Mouse (Mus musculus) MEL (cell line): ENCODE measurements around the gene Hfe. TPM values are rescaled to one million over a fixed set of nuclear protein-coding genes. Genes with fewer than 3 reads are reported as not detected.
A peak's percentile ranks its signal among the peaks of the same experiment; 100 is the strongest.

Source experiments
- DNase-seq: peaks from one replicate; pipeline ENCODE4 v3.0.0; 2011; ENCODE audit warnings: low read depth, low spot score
- H3K27ac ChIP-seq: 2 replicates; pipeline ENCODE4 v1.5.1; 2012; ENCODE audit warnings: low read depth, mild to moderate bottlenecking, control low read depth, low read length, moderate library complexity; ENCODE audit not compliant: control insufficient read depth
- H3K27me3 ChIP-seq, 2 experiments: fragments of 150-350 bp in 1 of 2; sonication (generic) in 1 of 2; 2 replicates each; pipeline ENCODE4 v1.6.1; 2012; ENCODE audit warnings: low read length in 2 of 2, mild to moderate bottlenecking in 2 of 2, improper control_type of control experiment in 1 of 2, moderate library complexity in 1 of 2; ENCODE audit not compliant: insufficient read depth in 2 of 2, control insufficient read depth in 1 of 2
- H3K36me3 ChIP-seq, 2 experiments: 2 replicates each; pipeline ENCODE4 v1.6.1; 2012 to 2014; ENCODE audit warnings: low read length in 2 of 2, improper control_type of control experiment in 1 of 2, inconsistent platforms in 1 of 2, mild to moderate bottlenecking in 1 of 2; ENCODE audit not compliant: insufficient read depth in 2 of 2, control insufficient read depth in 1 of 2
- H3K4me1 ChIP-seq, 2 experiments: fragments of 150-350 bp in 1 of 2; sonication (generic) in 1 of 2; 2 replicates each; pipeline ENCODE4 v1.6.1; 2012; ENCODE audit warnings: low read length in 2 of 2, improper control_type of control experiment in 1 of 2, mild to moderate bottlenecking in 1 of 2; ENCODE audit not compliant: insufficient read depth in 2 of 2, control insufficient read depth in 1 of 2
- H3K4me3 ChIP-seq, 2 experiments: fragments of 150-350 bp in 1 of 2; sonication (generic) in 1 of 2; 2 replicates each; pipeline ENCODE4 v1.5.1; 2012; ENCODE audit warnings: low read depth in 2 of 2, low read length in 2 of 2, mild to moderate bottlenecking in 2 of 2, moderate library complexity in 2 of 2, control low read depth in 1 of 2, improper control_type of control experiment in 1 of 2; ENCODE audit not compliant: control insufficient read depth in 1 of 2, insufficient read depth in 1 of 2
- H3K79me2 ChIP-seq: 2 replicates; pipeline ENCODE4 v1.6.1; 2012; ENCODE audit warnings: mild to moderate bottlenecking, low read length, moderate library complexity; ENCODE audit not compliant: control insufficient read depth, poor library complexity, insufficient read depth
- H3K9ac ChIP-seq: 2 replicates; pipeline ENCODE4 v1.6.1; 2012; ENCODE audit warnings: low read depth, mild to moderate bottlenecking, control low read depth, low read length, moderate library complexity; ENCODE audit not compliant: control insufficient read depth, poor library complexity, severe bottlenecking
- H3K9me3 ChIP-seq: fragments of 150-350 bp; sonication (generic); replicated peaks from 2 replicates; pipeline ENCODE4 v1.6.1; 2012; ENCODE audit warnings: mild to moderate bottlenecking, low read length, improper control_type of control experiment, moderate library complexity; ENCODE audit not compliant: insufficient read depth
- CHD2 ChIP-seq: IDR thresholded peaks from 2 replicates; pipeline ENCODE4 v1.6.1; 2011; ENCODE audit warnings: low read length, improper control_type of control experiment
- E2F4 ChIP-seq: IDR thresholded peaks from 2 replicates; pipeline ENCODE4 v1.6.1; 2011; ENCODE audit warnings: low read depth, low read length, improper control_type of control experiment, borderline replicate concordance
- ELF1 ChIP-seq: IDR thresholded peaks from 2 replicates; pipeline ENCODE4 v1.6.1; 2014; ENCODE audit warnings: low read depth, mild to moderate bottlenecking, inconsistent platforms, low read length, improper control_type of control experiment, moderate library complexity
- EP300 ChIP-seq, 2 experiments: IDR thresholded peaks; 2 replicates each; pipeline ENCODE4 v1.6.1; 2011; ENCODE audit warnings: improper control_type of control experiment in 2 of 2, low read length in 2 of 2, low read depth in 1 of 2, mild to moderate bottlenecking in 1 of 2
- HCFC1 ChIP-seq: IDR thresholded peaks from 2 replicates; pipeline ENCODE4 v1.6.1; 2012; ENCODE audit warnings: low read depth, mild to moderate bottlenecking, inconsistent platforms, low read length, improper control_type of control experiment, moderate library complexity
- JUND ChIP-seq: IDR thresholded peaks from 2 replicates; pipeline ENCODE4 v1.6.1; 2011; ENCODE audit warnings: low read depth, mild to moderate bottlenecking, improper control_type of control experiment, low read length
- KAT2A ChIP-seq: conservative IDR thresholded peaks from 2 replicates; pipeline ENCODE4 v1.6.1; 2012; ENCODE audit warnings: low read depth, low read length, improper control_type of control experiment, inconsistent platforms
- MAX ChIP-seq: IDR thresholded peaks from 2 replicates; pipeline ENCODE4 v1.6.1; 2011; ENCODE audit warnings: low read length, improper control_type of control experiment
- MAZ ChIP-seq: IDR thresholded peaks from 2 replicates; pipeline ENCODE4 v1.6.1; 2012; ENCODE audit warnings: low read depth, mild to moderate bottlenecking, inconsistent platforms, low read length, improper control_type of control experiment
- MYB ChIP-seq: IDR thresholded peaks from 2 replicates; pipeline ENCODE4 v1.6.1; 2011; ENCODE audit warnings: mild to moderate bottlenecking, low read depth, low read length, improper control_type of control experiment
- NELFE ChIP-seq: IDR thresholded peaks from 2 replicates; pipeline ENCODE4 v1.6.1; 2011; ENCODE audit warnings: low read depth, low read length, improper control_type of control experiment
- NRF1 ChIP-seq: IDR thresholded peaks from 2 replicates; pipeline ENCODE4 v1.6.1; 2014; ENCODE audit warnings: low read depth, mild to moderate bottlenecking, inconsistent platforms, low read length, improper control_type of control experiment, moderate library complexity; ENCODE audit not compliant: poor library complexity, insufficient read depth, severe bottlenecking
- POLR2A ChIP-seq, 2 experiments: IDR thresholded peaks; 2 replicates each; pipeline ENCODE4 v1.6.1; 2011 to 2012; ENCODE audit warnings: low read length in 2 of 2, mild to moderate bottlenecking in 2 of 2, control low read depth in 1 of 2, improper control_type of control experiment in 1 of 2, low read depth in 1 of 2, moderate library complexity in 1 of 2; ENCODE audit not compliant: control insufficient read depth in 1 of 2, insufficient read depth in 1 of 2, poor library complexity in 1 of 2
- POLR2AphosphoS2 ChIP-seq: IDR thresholded peaks from 2 replicates; pipeline ENCODE4 v1.6.1; 2011; ENCODE audit warnings: low read length, improper control_type of control experiment
- POLR2AphosphoS5 ChIP-seq: IDR thresholded peaks from 2 replicates; pipeline ENCODE4 v1.6.1; 2012; ENCODE audit warnings: low read depth, borderline replicate concordance, mild to moderate bottlenecking, inconsistent platforms, low read length, moderate library complexity, mixed read lengths
- RAD21 ChIP-seq: IDR thresholded peaks from 2 replicates; pipeline ENCODE4 v1.6.1; 2011; ENCODE audit warnings: mild to moderate bottlenecking, low read depth, low read length, improper control_type of control experiment
- RCOR1 ChIP-seq: IDR thresholded peaks from 2 replicates; pipeline ENCODE4 v1.6.1; 2012; ENCODE audit warnings: low read depth, mild to moderate bottlenecking, inconsistent platforms, low read length, improper control_type of control experiment
- TAL1 ChIP-seq: IDR thresholded peaks from 2 replicates; pipeline ENCODE4 v1.6.1; 2012; ENCODE audit warnings: mild to moderate bottlenecking, inconsistent platforms, low read length, moderate library complexity, mixed read lengths
- TBP ChIP-seq: IDR thresholded peaks from 2 replicates; pipeline ENCODE4 v1.8.0; 2011; ENCODE audit warnings: low read depth, low read length, improper control_type of control experiment
- UBTF ChIP-seq: IDR thresholded peaks from 2 replicates; pipeline ENCODE4 v1.6.1; 2012; ENCODE audit warnings: low read depth, mild to moderate bottlenecking, inconsistent platforms, low read length, improper control_type of control experiment, moderate library complexity, borderline replicate concordance; ENCODE audit not compliant: insufficient read depth
- ZKSCAN1 ChIP-seq: IDR thresholded peaks from 2 replicates; pipeline ENCODE4 v1.6.1; 2012; ENCODE audit warnings: low read depth, mild to moderate bottlenecking, inconsistent platforms, low read length, improper control_type of control experiment, moderate library complexity
- ZMIZ1 ChIP-seq: IDR thresholded peaks from 2 replicates; pipeline ENCODE4 v1.6.1; 2012; ENCODE audit warnings: low read depth, mild to moderate bottlenecking, inconsistent platforms, low read length, improper control_type of control experiment, moderate library complexity
- polyA plus RNA-seq, 2 experiments: library from polyadenylated mRNA; stranded (reverse) in 1 of 2; unstranded in 1 of 2; fragments of >175 nt in 1 of 2; fragments of >200 nt in 1 of 2; gene quantifications; 2 replicates each; pipeline versions ENCODE4 v1.2.1 to v1.2.4; 2012; ENCODE audit warnings: low replicate concordance in 2 of 2, low read depth in 1 of 2; ENCODE audit not compliant: insufficient read length in 2 of 2, insufficient read depth in 1 of 2, missing spikeins in 1 of 2
- total RNA-seq: library from RNA; depleted of rRNA; stranded (reverse); fragments of 300-350 nt; gene quantifications from 2 replicates; pipeline ENCODE4 v1.2.3, GENCODE M21; 2012

The Hfe gene
- total and polyA plus RNA-seq, 3 experiments: not detected

GRCm38 (mm10) chr13:23695514-23695913 lies 15.1 kb downstream of the Hfe start, which contains the start of gene Hist1h1t:
TSS of gene Hist1h1t (plus strand) at chr13:23695814.
- TF ChIP-seq NELFE: no peak
- no peak for TF ChIP-seq UBTF
- no peak for TF ChIP-seq EP300 (IDR thresholded peaks at IDR 0.05; ENCODE audit: low read depth in 1 of 2, low read length in 2 of 2)
- no peak for TF ChIP-seq POLR2A (IDR thresholded peaks at IDR 0.05; ENCODE audit: control insufficient read depth in 1 of 2, insufficient read depth in 1 of 2, low read depth in 1 of 2, low read length in 2 of 2, poor library complexity in 1 of 2)
- TF ChIP-seq KAT2A: no peak
- TF ChIP-seq, all 39 proteins: peak for 0
- Histone ChIP-seq H3K27me3 (no peaks in the 10 kb centered on the region), H3K4me1 (peaks cover 0 to 21% of the 10 kb centered on the region in 2 experiments; a peak in 2 of 4 replicates), H3K79me2 (no peaks in the 10 kb centered on the region; the same call in 1 of the 2 replicates), H3K9me3 (no peaks in the 10 kb centered on the region), H3K36me3 (peaks cover 0 to 35% of the 10 kb centered on the region in 2 experiments; a peak in 2 of 4 replicates), H3K9ac (peak within 1 kb of the TSS; percentile 65), H3K4me3 (peak within 1 kb of the TSS; percentile 12 to 19), H3K27ac (peak within 1 kb of the TSS; percentile 92)
- no peak for DNase-seq

- TF ChIP-seq E2F4 (no peak), CHD2 (no peak), POLR2AphosphoS5 (no peak), HCFC1 (no peak), NELFE (no peak)
- no peak for DNase-seq
- peaks cover 0 to 30% of the 10 kb centered on the region in 2 experiments; a peak in 2 of 4 replicates for H3K36me3 ChIP-seq
- H3K9ac ChIP-seq: no peak overlapping the region
- H3K27me3 ChIP-seq: no peaks in the 10 kb centered on the region
- no peak overlapping the region for H3K27ac ChIP-seq
- H3K79me2 ChIP-seq: no peaks in the 10 kb centered on the region; the same call in 1 of the 2 replicates
- H3K4me3 ChIP-seq: no peak overlapping the region
- H3K9me3 ChIP-seq: no peaks in the 10 kb centered on the region
- peaks cover 0 to 19% of the 10 kb centered on the region in 2 experiments; a peak in 2 of 4 replicates for H3K4me1 ChIP-seq
Measured at GRCm38 (mm10) chr13:23694956-23695355, 15.7 kb downstream of the Hfe start.

- Histone ChIP-seq H3K9me3 (no peaks in the 10 kb centered on the region), H3K27ac (no peak overlapping the region), H3K9ac (no peak overlapping the region), H3K27me3 (no peaks in the 10 kb centered on the region), H3K79me2 (no peaks in the 10 kb centered on the region; the same call in 1 of the 2 replicates), H3K4me1 (peaks cover 0 to 26% of the 10 kb centered on the region in 2 experiments; a peak in 2 of 4 replicates), H3K4me3 (no peak overlapping the region), H3K36me3 (peaks cover 0 to 29% of the 10 kb centered on the region in 2 experiments; a peak in 2 of 4 replicates)
- TF ChIP-seq ELF1 (no peak), ZKSCAN1 (no peak), RCOR1 (no peak), NRF1 (no peak), MAZ (no peak), POLR2AphosphoS2 (no peak), CHD2 (no peak), RAD21 (no peak), POLR2AphosphoS5 (no peak), TBP (no peak), TAL1 (no peak), MYB (no peak), E2F4 (no peak), MAX (no peak), ZMIZ1 (no peak), JUND (no peak)
- DNase-seq: no peak
Measured at GRCm38 (mm10) chr13:23693856-23694440, 16.7 kb downstream of the Hfe start.
